Comparison of ENCODE assay signal across 8 mouse cellular contexts in genomic region chr15:25758500-25759086, GRCm38 (mm10).
DNase-seq lines count a peak whose midpoint lies in the region; ATAC-seq lines count a peak whose summit lies in the region.

No protein-coding gene starts in this region.

- H3K9me3 ChIP-seq in liver, embryonic 12.5 days (replicated peaks): no peaks in the 10 kb centered on the region
- H3K9me3 ChIP-seq in liver, embryonic 11.5 days (ENCODE audit: control insufficient read depth, low read length): no peaks in the 10 kb centered on the region
- no peaks in the 10 kb centered on the region for H3K9me3 ChIP-seq in intestine, embryonic 14.5 days (ENCODE audit: control insufficient read depth, low read length)
- no peaks in the 10 kb centered on the region for H3K9me3 ChIP-seq in liver, embryonic 16.5 days (replicated peaks; ENCODE audit: control insufficient read depth, low read length)
- H3K9me3 ChIP-seq in stomach, embryonic 14.5 days (ENCODE audit: control insufficient read depth, low read depth, low read length): no peaks in the 10 kb centered on the region

- peaks cover 8% of the 10 kb centered on the region; the same call in 1 of the 2 replicates for H3K36me3 ChIP-seq in liver, embryonic 12.5 days
- peaks cover 2% of the 10 kb centered on the region; the same call in 1 of the 2 replicates for H3K36me3 ChIP-seq in liver, embryonic 11.5 days (ENCODE audit: control insufficient read depth, insufficient read depth, low read length)
- no peaks in the 10 kb centered on the region for H3K36me3 ChIP-seq in intestine, embryonic 14.5 days (ENCODE audit: control insufficient read depth, insufficient read depth, low read length)
- no peaks in the 10 kb centered on the region for H3K36me3 ChIP-seq in liver, embryonic 16.5 days (ENCODE audit: control insufficient read depth, insufficient read depth)
- H3K36me3 ChIP-seq in stomach, embryonic 14.5 days (ENCODE audit: control insufficient read depth, insufficient read depth, low read length): no peaks in the 10 kb centered on the region; the same call in 1 of the 2 replicates

- no peak for DNase-seq in liver, embryonic 11.5 days (ENCODE audit: low spot score)
- DNase-seq in intestine, embryonic 14.5 days (ENCODE audit: low spot score): peak; percentile 84
- no peak for DNase-seq in thymus, postnatal 36 days
- no peak for DNase-seq in adrenal gland, postnatal 14 days
- no peak for DNase-seq in adrenal gland, adult 8-10 months

- H3K4me1 ChIP-seq in liver, embryonic 12.5 days: peaks cover 8% of the 10 kb centered on the region; the same call in 1 of the 2 replicates
- no peaks in the 10 kb centered on the region for H3K4me1 ChIP-seq in liver, embryonic 11.5 days (replicated peaks; ENCODE audit: control insufficient read depth, insufficient read depth, low read length)
- H3K4me1 ChIP-seq in intestine, embryonic 14.5 days (replicated peaks; ENCODE audit: control insufficient read depth, insufficient read depth, low read length): peaks cover 19% of the 10 kb centered on the region
- no peaks in the 10 kb centered on the region; the same call in none of the 2 replicates for H3K4me1 ChIP-seq in liver, embryonic 16.5 days (ENCODE audit: control insufficient read depth, low read depth, low read length)
- peaks cover 16% of the 10 kb centered on the region for H3K4me1 ChIP-seq in stomach, embryonic 14.5 days (ENCODE audit: control insufficient read depth, insufficient read depth, low read length)

- H3K27ac ChIP-seq in liver, embryonic 12.5 days: no peak overlapping the region
- H3K27ac ChIP-seq in liver, embryonic 11.5 days (ENCODE audit: low read depth, low read length): no peak overlapping the region
- H3K27ac ChIP-seq in intestine, embryonic 14.5 days (ENCODE audit: low read depth): peak overlapping the region; percentile 79
- H3K27ac ChIP-seq in liver, embryonic 16.5 days (ENCODE audit: low read length): no peak overlapping the region
- H3K27ac ChIP-seq in stomach, embryonic 14.5 days (ENCODE audit: low read length): peak overlapping the region; percentile 89

- peak; percentile 50; the same call in 1 of the 2 replicates for ATAC-seq in liver, embryonic 12.5 days
- no peak for ATAC-seq in liver, embryonic 11.5 days (replicated peaks; ENCODE audit: low FRiP score)
- ATAC-seq in intestine, embryonic 14.5 days (replicated peaks; ENCODE audit: low FRiP score, low TSS enrichment, low read depth): peak; percentile 92
- ATAC-seq in liver, embryonic 16.5 days (ENCODE audit: low read depth): peak; percentile 68
- ATAC-seq in stomach, embryonic 14.5 days (ENCODE audit: insufficient number of reproducible peaks, insufficient read depth, low FRiP score, low read depth): peak; percentile 93

- H3K9ac ChIP-seq in liver, embryonic 12.5 days: no peak overlapping the region
- no peak overlapping the region for H3K9ac ChIP-seq in liver, embryonic 11.5 days (ENCODE audit: low read depth, low read length)
- H3K9ac ChIP-seq in intestine, embryonic 14.5 days (ENCODE audit: low read length): 0 out of 2 replicates have a peak overlapping the region, but pooled peaks have one; percentile 25
- no peak overlapping the region for H3K9ac ChIP-seq in liver, embryonic 16.5 days (ENCODE audit: low read depth, low read length)
- no peak overlapping the region for H3K9ac ChIP-seq in stomach, embryonic 14.5 days (replicated peaks; ENCODE audit: low read depth, low read length)

- WGBS in liver, embryonic 12.5 days (ENCODE audit: insufficient replicate concordance): 76% methylated on average over 15 of the region's 15 CpGs
- 72% methylated on average over 15 of the region's 15 CpGs for WGBS in liver, embryonic 11.5 days
- 64% methylated on average over 15 of the region's 15 CpGs for WGBS in intestine, embryonic 14.5 days
- WGBS in liver, embryonic 16.5 days (ENCODE audit: insufficient replicate concordance): 63% methylated on average over 15 of the region's 15 CpGs
- 57% methylated on average over 15 of the region's 15 CpGs for WGBS in stomach, embryonic 14.5 days

- H3K27me3 ChIP-seq in liver, embryonic 12.5 days (replicated peaks): no peaks in the 10 kb centered on the region
- no peaks in the 10 kb centered on the region for H3K27me3 ChIP-seq in liver, embryonic 11.5 days (replicated peaks; ENCODE audit: control insufficient read depth, insufficient read depth, low read length)
- no peaks in the 10 kb centered on the region for H3K27me3 ChIP-seq in intestine, embryonic 14.5 days (replicated peaks; ENCODE audit: control insufficient read depth, insufficient read depth, low read length)
- H3K27me3 ChIP-seq in liver, embryonic 16.5 days (ENCODE audit: control insufficient read depth, insufficient read depth, low read depth, low read length): no peaks in the 10 kb centered on the region
- H3K27me3 ChIP-seq in stomach, embryonic 14.5 days (ENCODE audit: control insufficient read depth, insufficient read depth, low read length): no peaks in the 10 kb centered on the region

- no peak overlapping the region for H3K4me2 ChIP-seq in liver, embryonic 12.5 days
- H3K4me2 ChIP-seq in liver, embryonic 11.5 days: no peak overlapping the region
- H3K4me2 ChIP-seq in intestine, embryonic 14.5 days (ENCODE audit: low read length): peak overlapping the region; percentile 42
- H3K4me2 ChIP-seq in liver, embryonic 16.5 days (ENCODE audit: low read depth, low read length): no peak overlapping the region
- peak overlapping the region; percentile 36 for H3K4me2 ChIP-seq in stomach, embryonic 14.5 days (replicated peaks; ENCODE audit: low read depth, low read length)

- H3K4me3 ChIP-seq in liver, embryonic 12.5 days: no peak overlapping the region
- no peak overlapping the region for H3K4me3 ChIP-seq in liver, embryonic 11.5 days (ENCODE audit: low read depth, low read length)
- peak overlapping the region; percentile 15; the same call in 1 of the 2 replicates for H3K4me3 ChIP-seq in intestine, embryonic 14.5 days (ENCODE audit: low read depth, low read length)
- H3K4me3 ChIP-seq in liver, embryonic 16.5 days (ENCODE audit: low read depth, low read length): no peak overlapping the region
- H3K4me3 ChIP-seq in stomach, embryonic 14.5 days (ENCODE audit: low read depth, low read length): peak overlapping the region; percentile 16; the same call in 1 of the 2 replicates

Comparison
In these comparisons a context has a peak if more than half of its experiments do, and no peak if none do; other contexts are left out.
1. H3K27ac ChIP-seq: peak in intestine, embryonic 14.5 days (single experiment) and stomach, embryonic 14.5 days (single experiment); none in liver, embryonic 12.5 days (single experiment), liver, embryonic 11.5 days (single experiment) and liver, embryonic 16.5 days (single experiment).
2. H3K4me2 ChIP-seq: peak in intestine, embryonic 14.5 days (single experiment) and stomach, embryonic 14.5 days (single experiment); none in liver, embryonic 12.5 days (single experiment), liver, embryonic 11.5 days (single experiment) and liver, embryonic 16.5 days (single experiment).
3. H3K4me3 ChIP-seq: peak in intestine, embryonic 14.5 days (single experiment) and stomach, embryonic 14.5 days (single experiment); none in liver, embryonic 12.5 days (single experiment), liver, embryonic 11.5 days (single experiment) and liver, embryonic 16.5 days (single experiment).